Mouse (Mus musculus): Measurements from ENCODE around the gene Jaml. TPM values are rescaled to one million over a fixed set of nuclear protein-coding genes. Genes with fewer than 3 reads are reported as not detected.

Jaml gene
- polyA plus RNA-seq, 1 experiment from 2014 or later: 0.19 TPM

DNA sequence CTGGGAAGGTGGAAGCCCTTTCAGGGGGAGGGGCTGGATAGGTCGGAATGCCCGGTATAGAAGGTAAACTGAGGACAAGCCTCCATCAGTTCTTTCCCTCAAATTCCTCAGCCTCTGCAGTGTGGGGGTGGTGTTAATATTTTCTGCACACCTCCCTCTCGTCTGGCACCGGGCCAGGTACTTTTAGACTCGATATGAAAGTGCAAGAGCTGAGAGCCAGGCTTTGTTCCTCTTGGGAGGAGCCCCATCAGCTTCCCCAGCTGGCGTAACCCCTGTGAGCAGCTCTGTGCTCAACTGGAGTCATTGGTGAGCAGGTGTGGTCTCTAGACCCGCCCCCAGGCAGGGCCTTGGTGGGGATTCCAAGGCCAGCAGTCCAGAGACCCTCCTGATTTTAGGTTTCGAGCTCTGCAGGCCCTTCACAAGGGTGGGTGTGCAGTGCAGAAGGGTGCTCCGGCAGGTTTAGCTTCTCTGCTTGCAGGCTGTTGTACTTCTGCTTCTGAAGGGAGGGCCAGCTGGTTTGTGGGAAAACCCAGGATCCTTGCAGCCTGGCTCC lies 43.3 kb downstream of the Jaml start:
- ATAC-seq (replicated peaks; ENCODE audit: insufficient number of reproducible peaks, insufficient read depth, low FRiP score, low read depth): peak; percentile 63
- 21% methylated on average over 9 of the region's 9 CpGs for WGBS
- Histone ChIP-seq H3K9me3 (replicated peaks) (no peaks in the 10 kb centered on the region), H3K27ac (peak overlapping the region; percentile 45; the same call in 1 of the 2 replicates), H3K4me2 (peak overlapping the region; percentile 65), H3K9ac (0 out of 2 replicates have a peak overlapping the region, but pooled peaks have one; percentile 28), H3K36me3 (no peaks in the 10 kb centered on the region), H3K4me1 (replicated peaks) (peaks cover 12% of the 10 kb centered on the region), H3K27me3 (peaks cover 12% of the 10 kb centered on the region; the same call in 1 of the 2 replicates), H3K4me3 (peak overlapping the region; percentile 29)

DNA sequence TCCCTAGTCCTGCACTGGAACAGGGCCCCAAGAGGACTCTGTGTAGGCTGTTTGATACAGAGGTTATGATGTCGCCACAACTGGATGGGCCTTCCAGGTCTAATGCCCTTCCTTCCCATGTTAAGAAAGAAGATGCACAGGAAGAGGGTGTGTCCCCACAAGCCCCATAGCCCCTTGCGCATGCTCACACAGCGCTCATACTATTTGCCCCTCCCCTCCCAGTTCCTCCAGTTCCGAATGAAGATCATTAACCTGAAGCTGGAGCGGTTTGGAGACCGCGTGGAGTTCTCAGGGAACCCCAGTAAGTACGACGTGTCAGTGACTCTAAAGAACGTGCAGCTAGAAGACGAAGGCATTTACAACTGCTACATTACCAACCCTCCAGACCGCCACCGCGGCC lies 46.2 kb downstream of the Jaml start:
- 88% methylated on average over 14 of the region's 14 CpGs for WGBS

DNA sequence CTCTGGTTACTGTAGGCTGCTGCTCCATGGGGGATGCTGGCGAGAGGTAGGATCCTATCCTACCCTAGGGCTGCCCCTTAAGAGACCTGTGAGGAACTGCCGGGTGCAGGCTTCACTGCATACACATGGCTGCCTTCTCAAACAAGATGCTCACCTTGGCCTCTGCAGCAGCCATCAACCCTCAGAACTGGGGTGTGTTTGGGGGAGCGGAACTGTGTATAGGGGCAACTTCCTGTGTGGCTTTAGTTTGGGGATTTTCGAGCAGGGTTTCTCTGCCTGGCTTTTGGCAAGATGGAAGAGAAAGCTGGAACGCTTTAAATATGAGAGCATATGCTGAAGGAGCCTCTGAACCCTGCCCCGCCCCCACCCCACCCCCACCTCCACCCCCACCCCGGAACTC lies 48.0 kb downstream of the Jaml start:
- H3K4me3 ChIP-seq: no peak overlapping the region
- H3K4me2 ChIP-seq: no peak overlapping the region
- H3K9me3 ChIP-seq (replicated peaks): no peaks in the 10 kb centered on the region
- peaks cover 20% of the 10 kb centered on the region; the same call in 1 of the 2 replicates for H3K27me3 ChIP-seq
- H3K4me1 ChIP-seq (replicated peaks): peaks cover 8% of the 10 kb centered on the region
- no peak overlapping the region for H3K27ac ChIP-seq
- H3K9ac ChIP-seq: no peak overlapping the region
- no peaks in the 10 kb centered on the region for H3K36me3 ChIP-seq
- 57% methylated on average over 7 of the region's 7 CpGs for WGBS
- no peak for ATAC-seq (replicated peaks; ENCODE audit: insufficient number of reproducible peaks, insufficient read depth, low FRiP score, low read depth)

More for the DNA sequence above, 46.2 kb downstream of the Jaml start:
- H3K9me3 ChIP-seq (replicated peaks): no peaks in the 10 kb centered on the region
- ATAC-seq (replicated peaks; ENCODE audit: insufficient number of reproducible peaks, insufficient read depth, low FRiP score, low read depth): no peak
- H3K27ac ChIP-seq: no peak overlapping the region
- H3K4me2 ChIP-seq: no peak overlapping the region
- H3K4me3 ChIP-seq: no peak overlapping the region
- peaks cover 19% of the 10 kb centered on the region for H3K27me3 ChIP-seq
- H3K4me1 ChIP-seq (replicated peaks): peaks cover 9% of the 10 kb centered on the region
- no peak overlapping the region for H3K9ac ChIP-seq
- H3K36me3 ChIP-seq: no peaks in the 10 kb centered on the region

DNA sequence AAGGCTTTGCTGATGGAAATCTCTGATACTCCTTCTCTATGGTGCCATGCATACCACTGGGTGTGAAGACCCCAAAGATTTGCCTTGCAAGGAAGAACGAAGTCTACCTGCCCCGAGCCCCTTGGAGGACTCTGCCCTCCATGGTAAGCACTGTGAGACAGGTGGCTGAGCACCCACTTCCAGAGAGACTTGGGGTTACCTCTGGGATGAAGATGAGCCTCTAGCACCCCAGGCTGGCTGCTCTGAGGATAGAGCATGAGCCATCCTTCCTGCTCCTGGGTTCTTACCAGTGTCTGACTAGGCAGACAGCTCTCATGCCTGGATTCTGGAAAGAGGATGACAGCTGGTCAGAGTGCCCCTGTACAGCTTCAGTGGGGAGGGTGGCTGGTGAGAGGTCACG lies 51.1 kb downstream of the Jaml start:
- Histone ChIP-seq H3K4me3 (no peak overlapping the region), H3K4me1 (replicated peaks) (no peaks in the 10 kb centered on the region), H3K9ac (no peak overlapping the region), H3K9me3 (replicated peaks) (no peaks in the 10 kb centered on the region), H3K27ac (no peak overlapping the region), H3K27me3 (peaks cover 35% of the 10 kb centered on the region), H3K4me2 (no peak overlapping the region), H3K36me3 (no peaks in the 10 kb centered on the region)
- no peak for ATAC-seq (replicated peaks; ENCODE audit: insufficient number of reproducible peaks, insufficient read depth, low FRiP score, low read depth)
- WGBS: 64% methylated on average over 3 of the region's 3 CpGs

DNA sequence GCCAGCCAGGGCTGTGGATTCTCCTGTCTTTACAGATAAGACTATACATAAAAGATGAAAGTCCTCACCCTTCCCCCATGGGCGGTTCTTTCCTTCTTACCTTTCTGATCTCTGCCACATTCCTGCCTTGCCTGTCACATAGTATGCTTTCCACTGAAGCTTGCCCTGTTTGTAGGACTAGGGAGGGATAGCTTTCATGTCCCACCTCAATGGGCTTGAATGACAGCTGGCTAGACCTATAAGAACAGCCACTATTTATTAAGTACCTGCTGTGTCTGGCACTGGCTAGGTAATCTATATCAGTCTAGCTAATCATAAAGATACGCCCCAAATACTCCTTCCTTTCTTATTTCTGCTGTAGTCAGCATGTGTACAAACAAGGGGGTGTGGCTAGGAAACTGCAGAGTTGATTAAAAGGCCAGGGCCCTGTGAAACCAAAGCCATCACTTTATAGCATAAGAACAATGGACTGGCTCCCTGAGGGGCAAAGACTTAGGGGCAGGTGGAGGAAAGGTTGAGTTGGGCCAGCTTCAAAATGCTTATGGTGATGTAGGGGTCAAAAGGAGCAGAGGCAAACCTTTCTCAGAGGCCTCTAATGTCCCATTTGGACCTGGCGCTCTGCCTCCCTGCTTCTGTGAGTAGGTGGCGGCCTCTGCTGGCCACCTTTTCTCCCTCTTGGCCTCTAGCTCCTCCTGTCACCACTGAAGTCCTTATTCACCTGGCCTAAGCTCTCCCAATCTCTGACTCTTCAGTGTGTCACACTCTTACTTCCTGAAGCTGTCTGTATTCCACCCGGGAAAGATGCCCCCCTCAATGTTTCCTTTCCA lies 54.7 kb downstream of the Jaml start:
- H3K4me2 ChIP-seq: no peak overlapping the region
- no peak overlapping the region for H3K9ac ChIP-seq
- no peak for ATAC-seq (replicated peaks; ENCODE audit: insufficient number of reproducible peaks, insufficient read depth, low FRiP score, low read depth)
- WGBS: 25% methylated on average over 5 of the region's 5 CpGs
- H3K27me3 ChIP-seq: peaks cover 67% of the 10 kb centered on the region
- H3K36me3 ChIP-seq: no peaks in the 10 kb centered on the region
- H3K9me3 ChIP-seq (replicated peaks): no peaks in the 10 kb centered on the region
- H3K27ac ChIP-seq: no peak overlapping the region
- peaks cover 31% of the 10 kb centered on the region for H3K4me1 ChIP-seq (replicated peaks)
- no peak overlapping the region for H3K4me3 ChIP-seq

DNA sequence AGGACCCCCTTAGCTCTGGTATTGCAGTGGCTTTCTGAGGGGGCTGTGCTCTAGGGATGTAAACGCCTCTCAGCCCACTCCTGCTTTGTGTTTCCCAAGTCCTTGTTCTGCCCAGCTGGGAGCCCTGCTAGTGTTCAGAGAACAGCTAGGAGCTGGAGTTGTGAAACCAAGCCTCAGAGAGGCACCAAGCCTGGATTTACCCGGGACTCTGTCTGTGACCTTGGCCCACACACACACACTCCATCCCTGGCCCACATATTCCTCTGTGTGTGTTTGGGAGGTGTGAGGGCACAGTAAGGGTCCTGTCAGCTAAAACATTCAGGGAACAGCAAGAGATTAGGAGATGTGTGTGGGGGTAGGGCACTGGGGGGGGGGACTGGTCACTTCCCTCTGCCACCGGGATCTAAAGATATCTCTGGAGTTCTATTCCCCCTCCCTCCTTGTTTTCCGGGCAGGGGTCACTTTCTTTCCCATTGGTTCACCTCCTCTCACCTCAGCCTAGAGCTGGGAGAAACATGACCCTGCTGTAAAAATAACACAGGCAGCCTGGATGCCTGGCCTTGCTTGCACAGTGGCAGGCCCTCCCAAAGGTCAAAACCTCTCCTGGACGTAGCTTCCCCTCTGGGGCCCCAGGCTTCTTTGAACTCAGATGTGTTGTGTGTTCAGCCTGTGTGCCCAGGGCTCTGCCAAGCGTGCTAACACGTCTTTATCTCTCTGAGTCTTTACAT lies 57.6 kb downstream of the Jaml start:
- Histone ChIP-seq H3K4me1 (replicated peaks) (peaks cover 34% of the 10 kb centered on the region), H3K9me3 (replicated peaks) (no peaks in the 10 kb centered on the region), H3K4me3 (no peak overlapping the region), H3K4me2 (no peak overlapping the region), H3K27ac (peak overlapping the region; percentile 26; the same call in 1 of the 2 replicates), H3K36me3 (no peaks in the 10 kb centered on the region), H3K9ac (no peak overlapping the region), H3K27me3 (peaks cover 82% of the 10 kb centered on the region)
- ATAC-seq (replicated peaks; ENCODE audit: insufficient number of reproducible peaks, insufficient read depth, low FRiP score, low read depth): no peak
- 16% methylated on average over 7 of the region's 7 CpGs for WGBS

DNA sequence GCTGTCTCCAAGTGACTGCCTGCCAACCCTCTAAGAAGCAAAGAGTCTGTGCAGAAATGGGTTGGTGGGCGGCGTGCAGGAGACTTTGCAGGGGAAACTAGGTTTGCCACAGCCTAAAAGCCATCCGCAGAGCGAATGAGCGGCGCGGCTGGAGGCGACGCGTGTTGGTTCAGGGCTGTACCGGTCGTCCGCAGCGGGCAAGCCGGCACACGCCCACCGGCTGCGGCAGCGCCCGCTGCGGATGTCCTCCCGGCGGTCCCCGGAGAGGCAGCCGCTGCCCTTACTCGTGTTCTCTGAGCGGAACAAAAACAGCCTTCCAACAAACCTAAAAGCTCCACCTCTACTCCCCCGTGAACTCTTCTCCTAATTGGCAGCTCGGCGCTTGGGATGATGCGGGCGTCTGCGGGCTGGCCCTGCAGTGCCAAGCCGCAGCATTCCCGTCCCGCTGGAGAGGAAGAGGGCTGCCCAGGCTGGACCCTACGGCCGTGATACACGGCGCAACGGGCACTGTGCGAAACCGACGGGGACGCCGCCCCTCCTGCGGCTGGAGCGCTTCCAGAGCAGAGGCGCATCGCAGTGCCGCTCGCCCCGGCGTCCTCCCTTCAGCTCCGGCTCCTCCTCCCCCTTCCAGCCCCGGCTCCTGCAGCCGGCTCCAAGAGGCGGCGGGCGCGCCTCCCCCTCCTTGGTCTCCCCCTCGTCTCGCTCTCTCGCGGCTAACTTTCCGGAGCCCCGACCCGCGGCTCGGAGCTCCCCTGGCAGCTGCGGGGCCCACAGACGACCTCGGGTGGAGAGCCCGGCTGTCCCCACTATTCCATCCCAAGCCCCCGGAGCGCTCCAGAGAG lies 59.4 kb downstream of the Jaml start, which contains the start of gene Scn4b:
Gene Scn4b (plus strand): TSS at position 205 of the 842 bp plus-strand sequence.
- Histone ChIP-seq H3K27me3 (peaks cover 96% of the 10 kb centered on the region), H3K36me3 (no peaks in the 10 kb centered on the region), H3K4me3 (peak within 1 kb of the TSS; percentile 59), H3K4me2 (peak within 1 kb of the TSS; percentile 96), H3K27ac (no peak within 1 kb of the TSS), H3K9ac (peak within 1 kb of the TSS; percentile 34), H3K9me3 (replicated peaks) (no peaks in the 10 kb centered on the region), H3K4me1 (replicated peaks) (peaks cover 34% of the 10 kb centered on the region)
- ATAC-seq (replicated peaks; ENCODE audit: insufficient number of reproducible peaks, insufficient read depth, low FRiP score, low read depth): 0 out of 2 replicates have a peak, but pooled peaks have one; percentile 24
- whole genome bisulfite sequencing: under 1% methylated on average over 76 of the region's 76 CpGs

DNA sequence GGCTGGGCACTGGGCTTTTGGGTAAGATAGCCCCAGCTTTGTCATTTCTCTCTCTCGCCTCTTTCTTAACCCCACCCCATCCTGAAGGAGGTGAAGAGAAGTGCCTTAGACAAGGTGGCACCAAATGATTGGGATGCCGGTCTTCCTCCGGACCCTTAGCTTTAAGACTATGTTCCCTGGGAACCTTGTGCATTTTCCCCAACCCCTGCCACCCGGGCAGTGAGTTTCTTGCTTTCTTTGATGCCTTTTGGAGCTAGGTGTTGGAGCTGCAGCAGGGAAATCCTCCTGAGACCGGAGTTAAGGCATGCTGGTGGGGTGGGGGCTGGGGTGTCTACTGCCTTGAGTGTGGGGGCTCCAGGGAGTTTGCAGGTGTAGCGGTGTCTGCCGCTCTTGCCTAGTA lies 60.1 kb downstream of the Jaml start:
- no peak overlapping the region for H3K27ac ChIP-seq
- peak overlapping the region; percentile 34 for H3K9ac ChIP-seq
- peaks cover 34% of the 10 kb centered on the region for H3K4me1 ChIP-seq (replicated peaks)
- H3K9me3 ChIP-seq (replicated peaks): no peaks in the 10 kb centered on the region
- ATAC-seq (replicated peaks; ENCODE audit: insufficient number of reproducible peaks, insufficient read depth, low FRiP score, low read depth): no peak
- H3K36me3 ChIP-seq: no peaks in the 10 kb centered on the region
- WGBS: 5% methylated on average over 7 of the region's 7 CpGs
- H3K4me3 ChIP-seq: peak overlapping the region; percentile 59
- peaks cover 98% of the 10 kb centered on the region for H3K27me3 ChIP-seq
- peak overlapping the region; percentile 96 for H3K4me2 ChIP-seq

DNA sequence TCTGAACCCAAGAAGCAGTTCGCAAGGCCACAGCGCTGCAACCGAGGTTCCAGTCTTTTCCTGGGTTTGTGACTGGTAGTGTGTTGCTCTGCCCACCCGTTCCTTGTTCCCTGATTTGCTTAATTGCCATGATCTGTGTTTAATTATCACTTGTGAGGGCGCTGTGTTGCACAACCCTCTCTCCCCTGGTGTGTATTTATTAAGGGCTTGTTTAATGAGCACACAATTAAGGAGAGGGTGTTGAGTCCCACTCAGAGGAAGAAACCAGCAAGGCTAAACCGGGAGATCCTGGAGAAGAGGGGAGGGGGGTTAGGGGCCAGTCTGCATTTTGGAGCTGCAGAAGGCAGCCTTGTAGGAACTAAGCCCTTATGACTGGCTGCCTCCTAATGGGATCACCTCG lies 62.0 kb downstream of the Jaml start:
- no peaks in the 10 kb centered on the region for H3K9me3 ChIP-seq (replicated peaks)
- peaks cover 35% of the 10 kb centered on the region for H3K4me1 ChIP-seq (replicated peaks)
- H3K4me2 ChIP-seq: no peak overlapping the region
- H3K36me3 ChIP-seq: no peaks in the 10 kb centered on the region
- ATAC-seq (replicated peaks; ENCODE audit: insufficient number of reproducible peaks, insufficient read depth, low FRiP score, low read depth): no peak
- 70% methylated on average over 7 of the region's 7 CpGs for whole genome bisulfite sequencing
- H3K27ac ChIP-seq: no peak overlapping the region
- H3K9ac ChIP-seq: no peak overlapping the region
- H3K4me3 ChIP-seq: no peak overlapping the region
- peaks cover 98% of the 10 kb centered on the region for H3K27me3 ChIP-seq

DNA sequence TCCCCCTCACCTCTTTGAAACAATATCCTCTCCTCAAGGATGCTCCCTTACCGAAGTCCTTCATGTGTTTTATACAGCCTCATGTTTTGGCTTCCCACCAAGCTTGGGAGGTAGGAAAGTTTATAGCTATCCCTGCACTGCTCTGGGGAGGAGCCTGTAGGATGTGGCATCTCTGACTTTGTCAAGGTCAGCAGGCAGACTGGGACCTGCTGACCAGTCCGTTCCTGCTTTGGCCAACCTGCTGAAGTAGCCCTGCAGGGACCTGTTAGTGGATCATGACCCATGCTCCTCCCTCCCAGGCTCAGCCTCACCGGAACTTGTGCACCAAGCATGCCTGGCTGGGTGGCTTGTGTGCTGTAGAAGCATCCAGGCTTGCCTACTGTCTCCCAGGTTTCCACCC lies 63.7 kb downstream of the Jaml start:
- no peak overlapping the region for H3K27ac ChIP-seq
- no peak overlapping the region for H3K9ac ChIP-seq
- no peaks in the 10 kb centered on the region for H3K36me3 ChIP-seq
- H3K4me3 ChIP-seq: no peak overlapping the region
- ATAC-seq (replicated peaks; ENCODE audit: insufficient number of reproducible peaks, insufficient read depth, low FRiP score, low read depth): no peak
- H3K4me2 ChIP-seq: no peak overlapping the region
- 42% methylated on average over 3 of the region's 3 CpGs for WGBS
- H3K9me3 ChIP-seq (replicated peaks): no peaks in the 10 kb centered on the region
- peaks cover 95% of the 10 kb centered on the region for H3K27me3 ChIP-seq
- H3K4me1 ChIP-seq (replicated peaks): peaks cover 21% of the 10 kb centered on the region
